Mouse (Mus musculus) spleen, adult 2 months (tissue): ENCODE results near the gene Cib1. TPM values are rescaled to one million over a fixed set of nuclear protein-coding genes. Genes with fewer than 3 reads are reported as not detected.

ENCODE experiments used
- DNase-seq, 2 experiments: peaks; one replicate each; pipeline versions ENCODE4 v3.0.0 to v3.0.0-alpha.2; 2012 to 2021; ENCODE audit warnings: low spot score in 2 of 2, low read depth in 1 of 2
- H3K27ac ChIP-seq: fragments of 200-500 bp; 2 replicates; pipeline ENCODE4 v1.5.1; 2012; ENCODE audit warnings: low read length, inconsistent platforms; ENCODE audit not compliant: insufficient read depth
- H3K27me3 ChIP-seq: fragments of 200-500 bp; 2 replicates; pipeline ENCODE4 v1.6.1; 2012; ENCODE audit warnings: mild to moderate bottlenecking, moderate library complexity, low read length, inconsistent platforms; ENCODE audit not compliant: control insufficient read depth, insufficient read depth
- H3K36me3 ChIP-seq: fragments of 200-500 bp; 2 replicates; pipeline ENCODE4 v1.6.1; 2012; ENCODE audit warnings: mild to moderate bottlenecking, low read length, inconsistent platforms; ENCODE audit not compliant: control insufficient read depth, insufficient read depth
- H3K4me1 ChIP-seq: fragments of 200-500 bp; 2 replicates; pipeline ENCODE4 v1.6.1; 2011; ENCODE audit warnings: inconsistent platforms; ENCODE audit not compliant: control insufficient read depth, insufficient read depth, insufficient read length
- H3K4me3 ChIP-seq: fragments of 200-500 bp; 2 replicates; pipeline ENCODE4 v1.5.1; 2011; ENCODE audit warnings: mild to moderate bottlenecking, inconsistent platforms; ENCODE audit not compliant: insufficient read depth, insufficient read length; ENCODE audit errors: extremely low read depth
- CTCF ChIP-seq: fragments of 200-500 bp; IDR thresholded peaks from 2 replicates; pipeline ENCODE4 v1.5.1; 2011; ENCODE audit warnings: mild to moderate bottlenecking, inconsistent platforms; ENCODE audit not compliant: insufficient read depth, insufficient read length, insufficient replicate concordance; ENCODE audit errors: extremely low read depth
- POLR2A ChIP-seq: fragments of 200-500 bp; IDR thresholded peaks from 2 replicates; pipeline ENCODE4 v1.6.1; 2011; ENCODE audit warnings: low read depth, low read length, inconsistent platforms
- WGBS: fragments of 180-500 bp; shearing (Covaris S2); methylation state at CpG from one replicate; pipeline ENCODE4 v1.1.7; 2018; 5-methylcytosine and 5-hydroxymethylcytosine counted together
- polyA plus RNA-seq: library from polyadenylated mRNA; depleted of rRNA; stranded (reverse); fragments of >200 nt; gene quantifications from 2 replicates; pipeline ENCODE4 v1.2.3, GENCODE M21; 2012; rRNA removed

Gene Cib1
- 117 and 118 TPM in 2 replicates for polyA plus RNA-seq

- Histone ChIP-seq H3K4me1 (peaks cover 11% of the 10 kb centered on the region), H3K27me3 (no peaks in the 10 kb centered on the region), H3K36me3 (peaks cover 5% of the 10 kb centered on the region), H3K4me3 (peak within 1 kb of the TSS; percentile 79), H3K27ac (peak within 1 kb of the TSS; percentile 80)
- peak; percentile 94 to 98 for DNase-seq
- peak; percentile 74 for TF ChIP-seq POLR2A
- no peak for TF ChIP-seq CTCF
- WGBS: 2% methylated on average over 55 of the region's 56 CpGs
Measured at GRCm38 (mm10) chr7:80232489-80233029, at the start of gene Cib1, which contains the start of gene Gdpgp1. TSS of gene Cib1 (minus strand) at chr7:80232813. TSS of gene Gdpgp1 (plus strand) at chr7:80232865.

GRCm38 (mm10) chr7:80281646-80282045 lies 49.0 kb upstream of the Cib1 start:
- TF ChIP-seq POLR2A (no peak), CTCF (no peak)
- Histone ChIP-seq H3K27me3 (no peaks in the 10 kb centered on the region), H3K27ac (no peak overlapping the region), H3K4me3 (no peak overlapping the region), H3K36me3 (peaks cover 45% of the 10 kb centered on the region), H3K4me1 (no peaks in the 10 kb centered on the region)
- DNase-seq: no peak
- WGBS: 93% methylated on average over 3 of the region's 3 CpGs

- Histone ChIP-seq H3K27ac (no peak overlapping the region), H3K4me1 (no peaks in the 10 kb centered on the region), H3K36me3 (peaks cover 48% of the 10 kb centered on the region), H3K27me3 (no peaks in the 10 kb centered on the region), H3K4me3 (no peak overlapping the region)
- WGBS: 87% methylated on average over 2 of the region's 2 CpGs
- TF ChIP-seq POLR2A (no peak), CTCF (no peak)
- DNase-seq: no peak
Measured at GRCm38 (mm10) chr7:80280998-80281397, 48.4 kb upstream of the Cib1 start.

GRCm38 (mm10) chr7:80280032-80280431 lies 47.4 kb upstream of the Cib1 start:
- H3K27ac ChIP-seq: no peak overlapping the region
- WGBS: 91% methylated on average over 10 of the region's 10 CpGs
- no peak for DNase-seq
- no peaks in the 10 kb centered on the region for H3K27me3 ChIP-seq
- TF ChIP-seq POLR2A (no peak), CTCF (no peak)
- no peak overlapping the region for H3K4me3 ChIP-seq
- no peaks in the 10 kb centered on the region for H3K4me1 ChIP-seq
- peaks cover 43% of the 10 kb centered on the region for H3K36me3 ChIP-seq

- peaks cover 25% of the 10 kb centered on the region for H3K36me3 ChIP-seq
Measured at GRCm38 (mm10) chr7:80276374-80276773, 43.8 kb upstream of the Cib1 start.

GRCm38 (mm10) chr7:80273456-80273855 lies 40.8 kb upstream of the Cib1 start:
- WGBS: 88% methylated on average over 2 of the region's 2 CpGs
- TF ChIP-seq POLR2A (no peak), CTCF (no peak)
- Histone ChIP-seq H3K36me3 (peaks cover 12% of the 10 kb centered on the region), H3K27ac (no peak overlapping the region), H3K4me1 (peaks cover 4% of the 10 kb centered on the region; the same call in 1 of the 2 replicates), H3K4me3 (no peak overlapping the region), H3K27me3 (no peaks in the 10 kb centered on the region)
- no peak for DNase-seq

More at GRCm38 (mm10) chr7:80276374-80276773, 43.8 kb upstream of the Cib1 start:
- Histone ChIP-seq H3K27me3 (no peaks in the 10 kb centered on the region), H3K4me3 (no peak overlapping the region), H3K27ac (no peak overlapping the region), H3K4me1 (no peaks in the 10 kb centered on the region)
- TF ChIP-seq CTCF (no peak), POLR2A (no peak)
- WGBS: 96% methylated on average over 4 of the region's 4 CpGs
- no peak for DNase-seq

GRCm38 (mm10) chr7:80269751-80270255 lies 37.2 kb upstream of the Cib1 start:
- H3K36me3 ChIP-seq: peaks cover 4% of the 10 kb centered on the region
- H3K4me3 ChIP-seq: peak overlapping the region; percentile 92
- H3K27me3 ChIP-seq: no peaks in the 10 kb centered on the region
- H3K27ac ChIP-seq: no peak overlapping the region
- peaks cover 4% of the 10 kb centered on the region; the same call in 1 of the 2 replicates for H3K4me1 ChIP-seq
- DNase-seq: no peak
- no peak for TF ChIP-seq CTCF
- WGBS: under 1% methylated on average over 23 of the region's 23 CpGs
